Mouse (Mus musculus) hindbrain, embryonic 16.5 days (tissue): ENCODE results near the gene Got2. TPM values are rescaled to one million over a fixed set of nuclear protein-coding genes. Genes with fewer than 3 reads are reported as not detected.

Experiments used
- ATAC-seq: fragments of 200-750 bp; cut with Nextera tagmentation; 2 replicates; pipeline ENCODE4 v1.8.0; 2017; ENCODE audit warnings: moderate TSS enrichment, moderate library complexity
- H3K27ac ChIP-seq: fragments of 300-500 bp; sonication (generic); 2 replicates; pipeline ENCODE4 v1.5.1; 2014; ENCODE audit warnings: low read depth, mild to moderate bottlenecking, control low read depth, low read length, moderate library complexity
- H3K27me3 ChIP-seq: fragments of 300-500 bp; sonication (generic); replicated peaks from 2 replicates; pipeline ENCODE4 v1.6.1; 2014; ENCODE audit warnings: low read length; ENCODE audit not compliant: control insufficient read depth, insufficient read depth
- H3K36me3 ChIP-seq: fragments of 300-500 bp; sonication (generic); 2 replicates; pipeline ENCODE4 v1.6.1; 2014; ENCODE audit warnings: mild to moderate bottlenecking, low read length, moderate library complexity, mixed read lengths; ENCODE audit not compliant: control insufficient read depth, insufficient read depth
- H3K4me1 ChIP-seq: fragments of 300-500 bp; sonication (generic); 2 replicates; pipeline ENCODE4 v1.6.1; 2014; ENCODE audit warnings: low read depth, low read length; ENCODE audit not compliant: control insufficient read depth, insufficient read depth
- H3K4me2 ChIP-seq: fragments of 300-500 bp; sonication (generic); 2 replicates; pipeline ENCODE4 v1.6.1; 2014; ENCODE audit warnings: mild to moderate bottlenecking, low read length, control low read depth, moderate library complexity
- H3K4me3 ChIP-seq: fragments of 300-500 bp; sonication (generic); 2 replicates; pipeline ENCODE4 v1.5.1; 2014; ENCODE audit warnings: mild to moderate bottlenecking, low read length, control low read depth, moderate library complexity
- H3K9ac ChIP-seq: fragments of 300-500 bp; sonication (generic); 2 replicates; pipeline ENCODE4 v1.6.1; 2014; ENCODE audit warnings: low read depth, mild to moderate bottlenecking, control low read depth, low read length, moderate library complexity
- H3K9me3 ChIP-seq: fragments of 300-500 bp; sonication (generic); 2 replicates; pipeline ENCODE4 v1.6.1; 2014; ENCODE audit warnings: mild to moderate bottlenecking, low read length, moderate library complexity; ENCODE audit not compliant: control insufficient read depth
- WGBS: fragments of 180-500 bp; shearing (Covaris S2); extraction: QIAGEN DNeasy Blood & Tissue Kit; methylation state at CpG from one replicate; pipeline ENCODE4 v1.1.7; 2014; 5-methylcytosine and 5-hydroxymethylcytosine counted together
- polyA plus RNA-seq: library from polyadenylated mRNA; unstranded; fragments of >200 nt; fragmentation: Nextera tagmentation; extraction: Ambion mirVana; gene quantifications from 2 replicates; pipeline ENCODE4 v1.2.1, GENCODE M21; 2015

Got2 gene
- polyA plus RNA-seq, 1 experiment from 2014 or later = 252 TPM

DNA sequence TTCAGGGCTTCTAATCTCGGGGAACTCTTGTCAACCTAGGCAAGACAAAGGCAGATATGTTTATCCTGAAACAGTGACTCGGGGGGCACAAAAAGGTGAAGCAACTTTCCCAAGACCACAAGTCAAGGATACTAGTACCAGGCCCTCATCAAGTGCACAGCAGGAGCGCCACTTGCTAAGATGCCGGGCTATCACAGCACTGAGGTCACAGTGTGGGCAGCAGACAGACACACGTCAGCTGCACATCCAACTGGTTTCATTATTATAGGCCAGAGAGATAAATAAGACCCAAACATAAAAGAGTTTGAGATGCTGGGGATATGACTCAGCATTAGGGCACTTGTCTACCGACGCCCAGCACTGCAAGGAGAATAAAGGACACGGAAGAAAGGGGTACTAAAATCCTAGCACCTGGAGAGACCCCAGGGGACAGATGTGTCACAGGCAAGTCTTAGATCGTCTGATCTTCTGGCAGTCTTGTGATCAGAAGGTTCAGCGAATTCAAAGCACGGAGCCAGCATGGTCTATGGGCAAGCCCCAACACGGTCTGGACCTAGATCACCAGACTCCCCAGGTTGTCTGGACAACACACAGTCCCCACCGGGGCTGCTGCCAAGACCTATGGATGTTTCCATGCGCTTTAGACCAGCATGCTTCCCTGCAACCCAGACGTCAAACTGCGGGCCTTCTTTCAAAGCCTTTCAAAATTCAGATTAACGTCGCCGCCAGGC, 39.4 kb downstream of the Got2 start:
- WGBS = 93% methylated on average over 19 of the region's 19 CpGs
- Histone ChIP-seq H3K4me1 (peaks cover 10% of the 10 kb centered on the region), H3K4me3 (no peak overlapping the region), H3K4me2 (no peak overlapping the region), H3K27ac (no peak overlapping the region), H3K9ac (no peak overlapping the region), H3K27me3 (no peaks in the 10 kb centered on the region), H3K9me3 (no peaks in the 10 kb centered on the region), H3K36me3 (peaks cover 12% of the 10 kb centered on the region; the same call in 1 of the 2 replicates)
- no peak for ATAC-seq

DNA sequence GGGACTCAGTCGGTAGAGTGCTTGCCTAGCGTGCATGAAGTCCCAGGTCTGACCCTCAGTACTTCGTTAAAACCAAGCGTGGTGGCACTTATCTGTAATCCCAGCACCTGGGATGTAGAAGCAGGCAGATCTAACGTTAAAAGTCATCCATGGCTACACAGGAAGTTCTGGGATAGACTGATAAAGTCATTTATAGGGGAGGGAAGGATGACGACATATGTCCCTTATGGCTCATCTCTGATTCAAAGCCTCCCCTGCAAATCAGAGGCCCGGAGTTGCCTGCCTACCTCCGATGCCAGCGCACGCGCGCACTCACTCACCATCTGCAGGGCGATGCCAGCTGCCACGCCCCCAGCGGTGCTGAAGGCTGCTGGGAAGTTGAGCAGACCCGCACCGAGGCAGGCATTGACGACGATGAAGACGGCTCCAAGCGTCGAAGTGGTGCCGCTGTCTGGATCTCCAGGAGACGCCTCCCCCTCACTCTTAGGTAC, 40.2 kb downstream of the Got2 start:
- Histone ChIP-seq H3K4me1 (peaks cover 8% of the 10 kb centered on the region), H3K36me3 (peaks cover 15% of the 10 kb centered on the region; the same call in 1 of the 2 replicates), H3K4me3 (no peak overlapping the region), H3K4me2 (no peak overlapping the region), H3K9me3 (no peaks in the 10 kb centered on the region), H3K9ac (no peak overlapping the region), H3K27ac (no peak overlapping the region), H3K27me3 (no peaks in the 10 kb centered on the region)
- ATAC-seq = no peak
- WGBS = 82% methylated on average over 22 of the region's 24 CpGs

DNA sequence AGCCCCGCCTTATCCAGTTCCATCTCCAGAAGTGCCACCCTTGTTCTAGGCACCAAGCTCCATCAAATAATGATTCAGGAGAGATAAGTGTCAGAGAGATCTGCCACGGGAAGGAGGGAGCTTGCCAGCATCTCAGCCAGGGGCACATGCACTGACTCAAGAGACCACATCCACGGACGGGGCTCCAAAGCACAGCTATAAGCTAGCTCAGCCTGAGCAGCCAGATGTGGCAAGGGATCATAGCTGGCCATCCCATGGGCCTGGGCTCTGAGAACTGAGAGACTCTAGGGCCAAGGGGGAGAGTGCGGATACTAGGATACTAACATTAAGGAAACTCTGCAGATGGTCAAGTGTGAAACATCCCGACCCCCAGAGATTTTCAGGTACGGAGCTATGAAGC, 43.3 kb downstream of the Got2 start:
- Histone ChIP-seq H3K27ac (no peak overlapping the region), H3K27me3 (no peaks in the 10 kb centered on the region), H3K4me2 (no peak overlapping the region), H3K4me3 (no peak overlapping the region), H3K9ac (no peak overlapping the region), H3K36me3 (peaks cover 18% of the 10 kb centered on the region), H3K9me3 (no peaks in the 10 kb centered on the region), H3K4me1 (no peaks in the 10 kb centered on the region)
- no peak for ATAC-seq
- 86% methylated on average over 7 of the region's 7 CpGs for WGBS

DNA sequence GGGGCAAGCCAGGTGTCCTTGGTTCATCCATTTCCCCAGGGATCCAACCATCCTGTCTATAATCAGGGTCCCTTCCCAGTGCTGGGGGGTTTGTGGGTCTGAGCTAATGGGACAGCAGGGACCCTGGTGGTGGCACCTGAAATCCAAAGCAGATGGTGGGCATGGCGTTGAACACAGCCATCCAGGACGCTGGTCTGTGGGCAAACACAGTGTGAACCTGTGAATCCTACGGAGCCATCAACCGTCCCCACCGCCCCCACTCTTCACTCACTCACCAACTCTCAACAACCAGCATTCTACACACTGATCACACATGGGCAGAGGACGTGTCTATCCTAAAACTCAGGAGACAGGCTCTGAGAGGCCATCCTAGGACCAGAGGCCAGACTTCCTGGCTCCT, 44.4 kb downstream of the Got2 start:
- H3K4me1 ChIP-seq = no peaks in the 10 kb centered on the region
- no peaks in the 10 kb centered on the region for H3K27me3 ChIP-seq
- no peaks in the 10 kb centered on the region for H3K9me3 ChIP-seq
- no peak overlapping the region for H3K4me2 ChIP-seq
- H3K36me3 ChIP-seq = peaks cover 21% of the 10 kb centered on the region
- H3K9ac ChIP-seq = no peak overlapping the region
- ATAC-seq = no peak
- no peak overlapping the region for H3K27ac ChIP-seq
- WGBS = 96% methylated on average over 6 of the region's 6 CpGs
- no peak overlapping the region for H3K4me3 ChIP-seq

DNA sequence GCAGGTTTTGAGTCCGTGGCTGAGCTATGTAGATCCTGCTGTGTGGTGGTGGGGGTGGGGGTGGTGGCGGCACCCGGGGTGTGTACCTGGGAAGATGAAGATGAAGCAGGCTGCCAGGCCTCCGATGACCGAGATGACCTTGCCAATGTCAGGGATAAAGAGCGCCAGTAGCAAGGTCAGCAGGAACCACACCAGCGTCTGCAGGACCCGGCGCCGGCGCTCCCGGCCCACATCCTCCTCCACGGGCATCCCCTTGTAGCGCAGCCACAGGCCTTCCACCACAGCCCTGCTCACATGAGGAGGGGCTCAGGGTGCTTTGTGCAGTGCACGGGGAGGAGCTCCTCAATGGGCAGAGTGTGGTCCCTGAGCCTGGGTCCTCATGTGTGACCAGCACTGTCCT, 46.9 kb downstream of the Got2 start:
- Histone ChIP-seq H3K4me2 (no peak overlapping the region), H3K36me3 (peaks cover 30% of the 10 kb centered on the region), H3K4me1 (no peaks in the 10 kb centered on the region), H3K4me3 (no peak overlapping the region), H3K9me3 (no peaks in the 10 kb centered on the region), H3K9ac (no peak overlapping the region), H3K27ac (no peak overlapping the region), H3K27me3 (no peaks in the 10 kb centered on the region)
- WGBS = 94% methylated on average over 14 of the region's 15 CpGs
- ATAC-seq = no peak

DNA sequence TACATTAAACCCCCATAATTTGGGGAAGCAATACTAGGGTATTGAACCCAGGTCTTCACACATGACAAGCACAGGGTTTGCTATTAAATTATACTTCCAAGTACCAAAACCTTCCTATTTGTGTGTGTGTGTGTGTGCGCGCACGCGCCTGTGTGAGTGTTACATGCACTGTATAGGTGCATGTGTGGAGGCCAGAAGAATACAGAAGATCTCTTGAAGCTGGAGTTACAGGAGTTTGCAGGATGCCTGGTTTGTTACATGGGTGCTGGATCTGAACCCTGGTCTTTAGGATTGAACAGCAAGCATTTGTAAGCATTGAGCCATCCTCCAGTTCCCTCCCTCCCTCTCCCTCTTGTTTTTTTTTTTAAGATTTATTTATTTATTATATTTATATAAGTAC, 49.1 kb downstream of the Got2 start:
- Histone ChIP-seq H3K4me1 (no peaks in the 10 kb centered on the region), H3K4me3 (no peak overlapping the region), H3K9me3 (no peaks in the 10 kb centered on the region), H3K36me3 (peaks cover 22% of the 10 kb centered on the region), H3K9ac (no peak overlapping the region), H3K27me3 (no peaks in the 10 kb centered on the region), H3K4me2 (no peak overlapping the region), H3K27ac (no peak overlapping the region)
- no peak for ATAC-seq
- 96% methylated on average over 4 of the region's 4 CpGs for WGBS

DNA sequence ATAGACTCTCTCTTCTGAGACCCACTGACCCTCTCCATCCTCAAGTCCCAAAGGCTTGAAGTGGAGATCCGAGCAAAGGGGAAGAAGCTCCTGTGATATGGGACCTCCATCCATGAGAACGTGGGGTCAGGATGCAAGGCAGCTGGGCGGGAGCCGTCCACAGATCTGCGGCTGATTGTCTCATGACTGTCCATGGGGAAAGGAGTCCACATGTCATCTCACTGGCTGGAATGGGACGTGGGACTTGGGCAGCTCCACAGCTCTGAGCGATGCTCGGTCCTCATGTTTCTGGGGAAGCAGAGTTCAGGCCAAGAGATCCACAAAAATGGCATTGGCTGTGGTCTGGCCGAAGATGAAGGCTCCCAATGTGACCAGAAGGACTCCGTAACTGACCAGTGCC, 51.1 kb downstream of the Got2 start:
- Histone ChIP-seq H3K4me2 (no peak overlapping the region), H3K4me1 (peaks cover 12% of the 10 kb centered on the region), H3K27me3 (no peaks in the 10 kb centered on the region), H3K36me3 (peaks cover 17% of the 10 kb centered on the region), H3K9ac (no peak overlapping the region), H3K27ac (no peak overlapping the region), H3K9me3 (no peaks in the 10 kb centered on the region), H3K4me3 (no peak overlapping the region)
- 98% methylated on average over 10 of the region's 10 CpGs for WGBS
- ATAC-seq = no peak

DNA sequence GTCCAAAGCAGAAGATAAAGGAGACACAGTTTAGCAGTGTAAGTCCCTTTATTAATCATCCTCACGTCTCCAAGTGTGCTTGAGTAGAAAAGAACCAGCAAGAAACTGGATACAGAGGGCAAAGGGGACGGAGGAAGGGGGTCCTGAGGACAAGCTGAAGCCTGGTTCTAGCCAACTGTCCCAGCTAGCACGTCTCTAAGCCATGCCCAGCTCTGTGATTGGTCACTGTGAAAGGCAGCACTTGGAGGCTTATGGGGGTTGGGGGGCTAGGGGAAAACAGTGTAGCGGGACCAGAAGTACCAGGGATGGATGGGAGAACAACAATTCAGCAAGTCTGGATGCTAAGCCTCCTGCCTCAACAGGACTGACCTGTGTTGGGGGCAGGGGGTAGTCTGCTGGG, 52.5 kb downstream of the Got2 start:
- Histone ChIP-seq H3K9ac (no peak overlapping the region), H3K36me3 (peaks cover 14% of the 10 kb centered on the region), H3K27me3 (no peaks in the 10 kb centered on the region), H3K9me3 (no peaks in the 10 kb centered on the region), H3K4me1 (peaks cover 12% of the 10 kb centered on the region), H3K4me3 (no peak overlapping the region), H3K27ac (no peak overlapping the region), H3K4me2 (no peak overlapping the region)
- WGBS = 73% methylated on average over 4 of the region's 4 CpGs
- ATAC-seq = no peak

DNA sequence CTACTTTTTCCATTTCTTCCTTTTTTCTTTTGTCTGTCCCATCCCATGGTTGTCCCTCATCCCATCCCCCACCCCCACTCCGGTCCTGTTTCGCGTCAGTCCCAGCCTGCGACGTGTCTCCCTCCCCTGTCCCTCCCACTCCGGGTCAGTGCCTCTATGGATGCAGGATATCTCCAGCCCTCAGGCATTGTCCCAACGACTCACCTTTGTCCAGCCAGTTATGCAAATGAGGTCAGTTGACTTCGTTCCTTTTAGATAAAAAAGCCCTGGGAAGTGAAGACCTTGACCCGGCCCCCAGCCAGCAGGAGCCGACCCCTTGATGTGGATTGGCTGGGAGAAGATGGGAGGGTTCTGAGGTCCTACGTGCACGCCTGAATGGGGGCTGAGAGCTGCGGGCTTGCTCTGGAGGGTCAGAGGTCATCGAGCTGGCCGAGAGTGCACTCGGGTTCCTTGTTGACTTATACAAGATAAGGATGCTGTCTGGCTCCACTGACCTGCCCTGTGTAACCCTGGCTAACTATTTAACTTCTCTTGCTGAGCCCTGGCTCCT, 54.8 kb downstream of the Got2 start:
- ATAC-seq = peak; percentile 53
- Histone ChIP-seq H3K9me3 (no peaks in the 10 kb centered on the region), H3K4me2 (peak overlapping the region; percentile 57), H3K4me1 (peaks cover 12% of the 10 kb centered on the region), H3K9ac (peak overlapping the region; percentile 50), H3K4me3 (peak overlapping the region; percentile 38), H3K27ac (no peak overlapping the region), H3K27me3 (no peaks in the 10 kb centered on the region), H3K36me3 (peaks cover 11% of the 10 kb centered on the region)
- 1% methylated on average over 16 of the region's 16 CpGs for WGBS
